Mouse (Mus musculus): Measurements from ENCODE around the gene Plekhj1.
A peak's percentile ranks its signal among the peaks of the same experiment; 100 is the strongest.
"Not testable (repeated sequence)": the region's sequence is repeated elsewhere in the genome, so short reads cannot be mapped to it uniquely, and the experiment has no call there.

The Plekhj1 gene

DNA sequence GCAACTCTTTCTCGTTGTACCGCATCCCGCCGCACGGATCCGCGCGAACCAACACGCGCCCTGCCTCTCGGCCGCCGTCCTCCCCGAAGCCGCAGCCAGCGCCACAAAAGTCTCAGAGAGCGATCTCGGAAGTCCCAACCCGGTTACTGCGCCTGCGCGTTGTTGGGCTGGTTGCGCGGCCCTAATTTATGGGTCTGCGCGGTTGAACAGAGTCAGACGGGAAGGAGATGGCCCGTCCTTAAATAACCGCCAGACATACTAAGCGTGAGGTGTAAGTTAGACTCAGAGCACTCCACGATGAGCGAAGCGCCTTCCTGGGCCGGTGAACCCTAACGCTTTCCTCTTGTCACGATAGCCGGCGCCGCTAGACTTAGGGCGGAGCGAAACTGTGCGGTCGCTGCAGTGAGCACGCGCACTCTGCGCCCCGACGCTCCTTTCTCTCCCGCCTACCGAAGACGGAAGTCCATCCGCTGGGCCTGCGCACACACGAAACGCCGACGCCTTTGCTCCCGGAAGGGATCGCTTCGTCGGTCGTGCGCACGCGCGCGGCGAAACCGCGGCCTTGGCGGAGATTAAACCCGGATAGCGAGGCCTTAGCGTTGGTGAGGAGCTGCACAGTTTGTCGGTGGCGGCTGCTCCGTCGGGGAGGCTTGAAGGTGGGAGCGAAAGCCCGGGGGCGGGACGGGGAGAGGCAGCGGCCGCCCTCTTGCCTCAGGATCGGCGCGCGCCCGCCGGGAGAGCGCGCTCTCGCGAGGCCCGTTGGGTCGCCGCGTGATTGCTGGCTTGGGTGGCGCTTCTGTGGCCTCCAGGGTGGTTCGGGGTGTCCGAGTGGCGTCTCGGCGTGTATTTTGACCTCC, at the start of gene Plekhj1, which contains the start of gene Sf3a2:
TSS of gene Plekhj1 (minus strand) at position 477 of the 857 bp plus-strand sequence.
TSS of gene Sf3a2 (plus strand) at position 49 of the 857 bp plus-strand sequence.
- peak; percentile 97 for DNase-seq

DNA sequence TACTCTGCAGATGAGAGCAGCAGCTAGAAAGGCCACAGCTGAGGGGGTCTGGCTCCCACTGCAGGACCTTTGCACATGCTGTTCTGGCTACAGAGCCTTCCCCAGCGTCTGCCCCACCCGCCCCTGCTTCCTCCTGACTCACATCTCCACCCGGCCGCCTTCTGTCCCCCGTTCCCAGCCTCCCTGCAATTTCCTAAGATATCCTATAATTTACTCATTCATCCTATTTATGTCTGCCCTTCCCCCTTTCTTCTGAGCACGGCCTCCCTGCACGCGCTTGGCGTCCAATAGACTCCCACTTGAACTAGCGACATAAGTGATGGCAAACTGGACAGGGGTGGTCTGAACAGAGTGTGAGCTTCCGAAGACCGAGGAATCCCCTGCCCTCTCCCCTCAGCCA, 47.3 kb upstream of the Plekhj1 start:
- no peak for DNase-seq

DNA sequence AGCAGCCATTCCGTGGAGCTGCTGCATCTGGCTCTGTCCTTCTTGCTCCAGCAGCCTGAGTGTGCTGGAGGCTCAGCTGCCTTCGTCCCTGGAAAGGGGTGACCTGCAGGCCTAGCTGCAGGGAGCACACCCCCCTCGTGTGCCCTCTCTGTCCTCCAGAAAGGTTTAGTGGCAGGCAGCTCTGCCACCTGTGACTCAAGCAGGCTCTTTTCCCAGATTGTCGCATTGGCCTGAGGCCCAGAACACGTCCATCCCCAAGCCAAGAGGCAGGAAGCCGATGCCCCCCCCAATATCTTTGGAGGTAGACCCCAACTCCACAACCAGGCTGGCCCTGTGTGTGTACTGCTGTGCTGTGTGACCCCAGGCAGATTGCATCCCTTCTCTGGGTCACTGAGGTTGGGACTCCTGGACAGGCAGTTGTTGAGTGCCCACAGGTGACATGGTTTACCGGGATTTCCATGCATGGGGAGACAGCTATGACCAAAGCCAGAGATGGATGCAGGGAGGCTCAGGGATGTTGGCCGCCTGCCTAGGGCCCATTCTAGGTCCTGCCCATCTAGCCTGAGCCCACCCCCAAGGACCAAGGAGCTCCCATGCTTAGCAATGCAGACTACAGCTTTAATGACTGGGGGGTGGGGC, 46.7 kb upstream of the Plekhj1 start:
- DNase-seq: no peak

DNA sequence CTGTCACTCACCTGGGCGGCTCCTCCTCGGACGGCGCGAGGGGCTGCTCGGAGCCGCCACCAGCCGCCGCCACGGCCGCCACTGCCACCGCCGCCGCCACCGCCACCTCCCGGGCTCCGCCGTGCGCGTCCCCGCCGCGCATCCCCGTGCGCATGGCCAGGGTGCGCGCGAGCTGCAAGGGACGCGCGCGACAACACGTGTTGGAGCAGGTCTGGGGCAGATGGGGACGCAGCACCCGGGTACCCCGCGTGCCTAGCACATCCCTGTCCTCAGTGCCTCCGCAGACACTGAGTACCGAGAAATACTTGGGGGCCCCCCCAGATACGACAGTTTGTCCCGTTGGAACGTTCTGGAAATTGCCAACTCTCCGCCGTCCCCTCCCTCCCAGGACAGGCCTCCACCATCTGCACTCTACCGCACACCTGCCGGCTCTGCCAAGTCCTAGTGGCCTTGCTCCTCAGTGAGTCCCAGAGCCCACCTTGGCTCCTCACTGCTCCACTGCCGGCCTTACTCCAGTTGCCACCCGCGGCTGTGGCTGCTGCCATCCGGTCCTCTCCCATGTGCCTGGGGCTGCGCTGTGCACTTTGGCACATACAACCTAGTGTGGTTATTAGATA, 45.6 kb upstream of the Plekhj1 start, which contains the start of gene Lingo3:
TSS of gene Lingo3 (minus strand) at position 109 of the 617 bp plus-strand sequence.
- DNase-seq: no peak

DNA sequence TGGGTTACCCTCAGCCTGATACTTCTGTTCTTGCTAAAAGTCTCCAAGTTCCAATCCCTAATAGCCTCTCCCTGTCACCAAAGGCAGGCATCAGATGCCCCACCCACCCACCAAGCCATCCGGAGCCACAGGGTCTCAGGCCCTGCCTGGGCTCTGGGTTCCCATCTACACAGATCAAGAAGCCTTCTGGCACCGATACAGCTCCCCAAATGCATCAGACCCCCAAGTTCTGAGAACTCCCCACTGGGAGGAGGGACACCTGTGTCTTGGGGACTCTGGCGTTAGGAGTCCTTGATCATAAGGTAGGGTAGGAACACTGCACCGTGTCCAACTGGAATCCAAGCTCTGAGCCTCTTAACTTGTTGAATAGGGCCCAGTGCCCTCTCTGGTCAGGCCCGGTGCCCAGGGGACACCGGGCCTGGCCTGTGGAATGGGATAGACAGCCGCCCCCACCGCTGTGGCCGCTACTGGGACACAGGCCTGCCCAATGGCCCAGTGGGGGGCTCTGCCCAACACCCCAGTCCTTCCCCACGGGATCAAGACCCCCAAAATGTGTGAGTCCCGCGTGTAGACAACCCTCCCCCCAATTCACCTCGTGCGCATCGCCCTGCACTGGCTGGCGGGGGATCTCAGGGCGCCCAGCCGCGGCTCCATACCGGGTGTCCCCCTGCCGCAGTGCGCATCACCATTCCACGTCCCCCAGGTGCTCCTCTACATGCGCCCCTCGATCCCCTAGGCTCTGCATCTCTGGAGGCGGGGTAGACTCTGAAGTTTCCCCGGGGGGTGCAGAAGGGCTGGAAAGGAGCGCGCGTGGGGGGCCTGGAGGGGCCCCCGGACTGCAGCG, 44.9 kb upstream of the Plekhj1 start:
- DNase-seq: no peak

DNA sequence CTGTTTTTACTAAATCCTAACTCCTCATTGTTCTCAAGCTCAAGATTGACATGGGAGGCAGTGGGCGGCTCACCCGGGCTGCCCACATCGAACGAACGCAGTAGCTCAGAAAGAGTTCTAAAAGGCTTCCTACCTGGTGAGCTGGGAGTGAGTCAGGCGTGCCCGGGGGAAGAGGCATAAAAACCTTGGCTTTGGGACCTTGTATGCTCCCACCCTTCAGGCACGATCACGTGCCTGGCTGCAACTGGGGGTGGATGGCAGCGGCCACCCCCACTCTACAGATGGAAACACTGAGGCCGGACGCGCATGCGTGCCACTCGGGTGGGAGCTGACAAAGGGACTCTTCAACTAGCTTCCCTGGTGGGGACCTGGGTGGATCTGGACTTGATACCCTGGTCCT, 43.9 kb upstream of the Plekhj1 start:
- no peak for DNase-seq

DNA sequence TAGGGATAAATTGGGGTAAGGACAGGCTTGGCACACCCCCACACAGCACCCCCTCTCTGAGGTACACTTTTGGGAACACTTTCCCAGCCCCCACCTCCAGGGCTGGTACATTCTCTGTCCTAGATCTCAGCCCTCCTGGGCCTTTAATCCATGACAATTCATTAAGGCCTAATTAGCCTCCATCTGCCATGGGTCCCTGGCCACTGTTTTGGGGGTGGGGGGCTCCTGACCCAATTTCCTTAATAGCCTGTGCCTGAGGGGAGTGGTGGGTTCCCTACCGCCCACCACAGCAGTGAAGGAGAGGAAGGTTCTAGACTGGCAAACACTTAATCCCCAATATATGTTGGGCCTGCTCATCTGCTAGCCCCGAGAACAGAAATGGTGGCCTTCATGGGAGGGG, 43.3 kb upstream of the Plekhj1 start:
- no peak for DNase-seq

DNA sequence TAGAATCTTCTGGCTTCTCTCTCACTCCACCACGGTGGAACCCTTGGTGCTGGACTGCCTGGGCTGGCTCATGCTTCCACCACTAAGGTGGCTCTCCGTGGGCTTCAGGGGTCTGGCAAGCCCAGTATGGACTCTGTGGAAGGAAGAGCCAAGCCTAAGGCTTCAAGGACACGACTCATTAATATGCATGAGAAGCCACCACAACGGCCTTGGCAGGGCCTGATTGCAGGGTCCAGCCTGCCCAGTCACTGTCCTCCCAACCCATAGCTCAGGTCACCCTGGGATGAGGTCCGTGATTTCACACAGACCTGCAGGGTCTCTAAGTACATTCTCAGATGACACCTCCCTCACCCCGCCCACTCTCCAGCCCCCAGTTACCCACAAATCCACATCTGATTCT, 41.4 kb upstream of the Plekhj1 start:
- no peak for DNase-seq

DNA sequence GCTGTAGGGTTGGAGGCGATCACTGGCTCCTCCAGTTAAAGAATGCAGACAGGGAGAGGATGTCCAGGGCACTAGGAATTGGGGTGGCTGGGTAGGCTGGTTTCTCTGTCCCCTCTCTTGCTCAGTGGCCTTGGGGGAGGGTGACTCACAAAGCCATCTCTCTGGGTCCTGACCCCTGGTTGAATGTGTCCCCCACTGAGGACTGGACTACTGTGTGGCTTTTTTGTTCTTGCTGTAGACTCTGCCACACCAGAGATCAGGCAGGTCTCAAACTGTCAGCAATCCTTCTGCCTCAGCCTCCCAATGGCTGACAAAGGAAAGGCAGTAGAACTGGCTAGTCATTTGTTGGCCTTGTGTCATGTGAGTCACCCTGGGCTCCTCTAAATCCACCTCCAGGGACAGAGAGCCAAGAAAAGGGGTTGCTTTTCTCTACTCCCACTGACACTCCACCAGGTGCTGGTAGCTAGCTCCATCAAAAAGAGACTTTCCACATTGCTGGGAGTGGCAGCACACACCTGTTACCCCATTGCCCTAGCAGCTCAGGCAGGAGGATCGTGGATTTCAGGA, 40.0 kb upstream of the Plekhj1 start:
- DNase-seq: no peak

DNA sequence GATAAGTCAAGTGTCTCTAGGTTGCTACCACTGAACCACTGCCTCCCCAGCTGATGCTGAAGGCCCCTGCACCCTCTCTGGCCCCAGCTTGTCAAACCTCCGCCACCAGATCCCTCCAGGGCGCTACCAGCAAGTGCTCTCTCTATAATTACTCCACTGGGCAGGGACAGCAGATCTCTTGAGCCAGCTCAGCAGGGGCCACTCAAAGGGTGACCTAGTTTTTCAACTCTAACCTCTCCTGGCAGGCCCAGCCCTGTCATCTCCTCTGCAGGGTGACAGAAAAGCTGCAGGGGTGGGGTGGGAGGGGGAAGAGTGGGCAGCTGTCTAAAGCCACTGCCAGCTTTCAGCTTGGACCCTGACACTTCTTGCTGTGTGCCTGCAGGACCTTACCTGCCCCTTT, 39.4 kb upstream of the Plekhj1 start:
- no peak for DNase-seq

DNA sequence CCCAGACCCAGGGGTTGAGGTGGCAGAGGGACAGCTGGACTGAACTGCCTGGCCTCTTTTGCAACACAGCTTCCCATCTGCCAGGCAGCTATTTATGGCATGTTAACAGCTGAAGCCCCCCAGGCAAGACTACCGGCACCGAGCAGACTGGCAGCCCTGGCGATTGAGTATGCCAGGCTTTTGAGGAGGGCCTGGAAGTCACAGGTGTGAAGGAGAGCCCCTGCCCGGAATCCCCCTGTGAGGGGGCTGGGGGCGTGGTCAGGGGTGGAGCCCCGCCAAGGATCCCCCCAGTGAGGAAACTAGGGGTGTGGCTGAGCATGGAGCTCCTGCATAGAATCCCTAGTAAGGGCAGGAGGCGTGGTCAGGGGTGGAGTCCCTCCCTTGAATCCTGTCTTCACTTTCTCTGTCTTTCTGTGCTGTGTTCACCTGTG, 38.5 kb upstream of the Plekhj1 start:
- no peak for DNase-seq

DNA sequence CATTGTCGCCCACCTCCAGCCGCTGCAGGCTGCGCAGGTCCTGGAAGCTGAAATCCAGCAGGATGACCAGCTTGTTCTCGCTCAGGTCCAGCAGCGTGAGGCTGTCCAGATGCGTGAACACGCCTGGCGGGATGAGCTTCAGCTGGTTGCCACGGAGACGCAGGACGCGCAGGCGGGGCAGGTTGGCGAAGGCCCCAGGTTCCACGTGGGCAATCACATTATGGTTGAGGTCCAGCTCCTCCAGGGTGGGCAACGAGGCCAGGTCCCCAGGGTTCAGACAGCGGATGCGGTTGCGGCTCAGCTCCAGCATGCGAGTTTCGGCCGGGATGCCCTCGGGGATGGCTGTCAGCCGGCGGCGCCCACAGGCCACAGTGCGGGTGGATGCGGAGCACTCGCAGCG, 37.2 kb upstream of the Plekhj1 start:
- DNase-seq: no peak

DNA sequence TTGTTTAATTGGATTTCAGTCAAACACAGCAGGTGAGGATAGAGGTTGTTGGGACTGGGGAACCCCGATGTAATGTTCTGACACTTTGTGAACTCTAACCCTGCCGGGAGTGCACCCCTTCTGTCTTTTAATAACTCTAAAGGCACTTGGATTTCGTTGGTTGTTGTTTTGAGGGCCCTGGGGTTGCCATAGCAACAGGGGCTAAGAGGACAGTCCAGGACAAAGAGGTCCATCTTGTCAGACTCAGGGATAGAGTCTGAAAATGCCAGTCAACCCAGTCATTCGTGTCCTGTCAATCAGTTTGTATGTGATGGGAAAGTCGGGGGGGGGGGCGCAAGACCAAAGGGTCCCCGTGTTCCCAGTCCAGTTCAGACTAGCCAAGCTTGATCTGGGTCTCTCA, 34.4 kb upstream of the Plekhj1 start:
- DNase-seq: no peak

DNA sequence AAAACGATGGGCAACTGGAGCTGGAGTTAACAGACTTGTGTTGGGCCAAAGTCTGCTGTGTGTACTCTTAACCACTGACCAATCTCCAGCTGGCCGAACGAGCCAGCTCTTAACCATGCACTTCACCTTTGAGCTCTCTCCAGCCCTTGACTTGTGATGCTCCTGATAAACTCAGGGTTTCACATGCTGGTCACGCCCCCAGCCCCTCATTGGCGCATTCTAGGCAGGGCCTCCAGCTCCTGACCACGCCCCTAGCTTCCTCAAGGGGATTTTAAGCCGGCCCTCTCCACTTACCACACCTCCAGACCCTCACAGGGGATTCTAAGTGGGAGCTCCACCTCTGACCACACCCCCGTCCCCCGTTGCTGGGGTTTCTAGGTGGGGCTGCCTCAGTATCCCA, 32.7 kb upstream of the Plekhj1 start:
- peak; percentile 91 for DNase-seq

DNA sequence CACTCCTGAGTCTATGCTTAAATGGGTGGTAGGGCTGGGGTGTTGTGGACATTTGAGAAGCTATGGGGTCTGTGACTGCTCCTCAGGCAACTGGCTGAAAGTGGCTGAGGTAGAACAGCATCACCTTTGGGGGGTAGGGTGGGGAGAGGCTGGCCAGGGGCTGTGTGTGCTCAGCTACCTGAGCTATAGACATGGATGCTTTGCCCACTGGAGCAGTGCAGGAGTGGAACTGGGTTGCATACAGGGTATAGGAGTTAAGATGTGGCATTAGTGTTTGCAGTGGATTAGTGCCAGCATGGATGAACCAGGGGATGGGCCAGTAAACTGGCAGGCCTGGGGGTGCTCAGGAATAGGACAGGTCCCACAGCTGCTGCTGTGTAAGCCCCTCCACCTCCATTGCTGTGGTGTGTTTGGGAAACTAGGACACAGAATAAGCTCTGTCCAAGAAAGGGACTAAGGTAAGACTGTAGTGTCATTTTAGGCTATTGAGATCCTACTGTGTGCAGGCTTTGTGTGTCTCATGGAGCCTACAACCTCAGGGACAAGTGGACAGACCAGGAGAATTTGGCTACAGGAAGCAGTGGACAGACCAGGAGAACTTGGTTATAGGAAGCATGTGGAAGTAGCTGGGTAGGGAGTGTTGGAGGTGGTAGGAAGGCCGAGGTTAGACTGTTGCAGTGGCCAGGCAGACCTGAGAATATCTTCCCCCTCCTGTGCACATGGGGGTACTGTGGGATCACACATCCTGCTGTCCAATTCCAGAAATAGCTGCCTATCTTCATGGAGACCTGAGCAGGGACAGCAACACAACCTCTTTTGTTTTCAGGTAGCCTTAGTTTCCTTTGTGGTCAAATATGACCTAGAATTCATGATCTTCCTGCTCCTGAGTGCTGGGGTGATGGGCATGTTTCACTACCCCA, 31.2 kb upstream of the Plekhj1 start:
- no peak for DNase-seq

DNA sequence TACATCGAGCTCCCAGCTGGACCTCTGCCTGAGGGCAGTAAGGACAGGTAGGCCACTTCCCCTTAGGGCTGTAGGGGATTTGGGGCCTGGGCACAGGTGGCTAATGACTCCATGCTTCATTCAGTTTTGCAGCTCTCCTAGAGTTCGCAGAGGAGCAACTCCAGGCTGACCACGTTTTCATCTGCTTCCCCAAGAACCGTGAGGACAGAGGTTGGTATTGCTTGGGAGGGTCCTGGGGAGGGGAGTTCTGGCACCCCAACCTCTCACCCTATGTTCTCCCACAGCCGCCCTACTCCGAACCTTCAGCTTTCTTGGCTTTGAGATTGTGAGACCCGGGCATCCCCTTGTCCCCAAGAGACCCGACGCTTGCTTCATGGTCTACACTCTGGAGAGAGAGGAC, 30.2 kb upstream of the Plekhj1 start:
- DNase-seq: not testable (repeated sequence)

DNA sequence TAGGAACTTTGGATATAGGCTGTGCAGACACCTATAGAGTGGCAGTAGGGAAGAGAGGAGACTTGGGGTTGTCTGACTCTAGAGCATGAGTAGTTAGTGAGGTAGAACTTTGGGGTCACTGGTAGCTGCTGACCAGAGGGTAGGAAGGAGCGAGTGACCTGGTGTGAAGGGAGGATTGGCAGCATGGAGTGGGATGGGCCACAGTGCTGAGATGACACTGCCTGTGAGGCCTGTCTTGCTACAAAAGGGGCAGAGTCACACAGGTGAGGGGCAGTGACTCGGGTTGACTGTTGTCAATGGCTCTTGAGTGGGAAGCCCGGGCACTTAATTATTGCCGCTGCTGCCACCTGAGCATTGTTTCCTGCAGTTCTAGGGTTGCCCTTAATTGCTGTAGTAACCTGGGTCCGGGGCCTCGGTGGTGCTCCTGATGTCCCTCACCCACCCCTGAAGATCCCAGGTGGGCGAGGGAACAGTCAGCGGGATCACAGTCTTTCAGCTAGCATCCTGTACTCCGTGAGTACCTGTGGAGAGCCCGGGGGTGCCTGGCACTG, 29.5 kb upstream of the Plekhj1 start:
- no peak for DNase-seq

DNA sequence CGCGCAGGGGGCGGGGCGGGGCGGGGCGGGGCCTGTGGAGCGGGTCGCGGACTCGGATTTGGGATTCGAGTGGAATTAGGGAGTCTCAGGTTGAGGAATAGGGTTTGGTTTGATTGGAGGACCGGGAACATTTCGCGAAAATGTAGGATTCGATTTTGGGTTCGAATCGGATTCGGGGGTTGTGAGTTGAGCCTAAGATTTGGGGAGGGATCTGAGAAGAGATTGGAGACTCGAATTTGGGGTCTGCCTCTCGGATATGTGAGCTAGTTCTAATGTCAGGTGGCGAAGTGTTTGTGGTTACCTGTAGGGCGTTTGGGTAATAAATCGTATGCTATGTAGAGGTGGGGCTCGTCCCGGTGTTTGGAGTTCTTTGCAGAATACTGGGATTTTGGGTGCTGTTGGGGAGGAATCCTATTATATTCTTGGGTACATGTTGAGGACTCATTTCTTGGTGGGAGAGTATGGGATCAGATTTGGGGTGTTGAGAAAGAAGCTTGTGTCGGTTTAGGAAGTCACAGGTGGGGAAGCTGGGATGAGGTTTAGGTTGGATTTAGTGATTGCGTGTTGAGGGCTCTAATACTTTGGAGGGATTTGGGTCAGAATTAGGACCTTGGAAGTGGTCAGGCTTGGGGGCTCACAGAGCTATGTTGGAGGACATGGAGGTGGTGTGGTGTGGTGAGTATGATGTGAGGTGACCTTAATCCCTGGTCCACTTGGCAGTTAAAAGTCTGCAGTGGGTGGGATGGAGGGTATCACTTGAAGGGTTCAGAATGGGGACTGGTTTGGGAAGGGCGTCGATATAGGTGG, 28.8 kb upstream of the Plekhj1 start:
- DNase-seq: no peak

DNA sequence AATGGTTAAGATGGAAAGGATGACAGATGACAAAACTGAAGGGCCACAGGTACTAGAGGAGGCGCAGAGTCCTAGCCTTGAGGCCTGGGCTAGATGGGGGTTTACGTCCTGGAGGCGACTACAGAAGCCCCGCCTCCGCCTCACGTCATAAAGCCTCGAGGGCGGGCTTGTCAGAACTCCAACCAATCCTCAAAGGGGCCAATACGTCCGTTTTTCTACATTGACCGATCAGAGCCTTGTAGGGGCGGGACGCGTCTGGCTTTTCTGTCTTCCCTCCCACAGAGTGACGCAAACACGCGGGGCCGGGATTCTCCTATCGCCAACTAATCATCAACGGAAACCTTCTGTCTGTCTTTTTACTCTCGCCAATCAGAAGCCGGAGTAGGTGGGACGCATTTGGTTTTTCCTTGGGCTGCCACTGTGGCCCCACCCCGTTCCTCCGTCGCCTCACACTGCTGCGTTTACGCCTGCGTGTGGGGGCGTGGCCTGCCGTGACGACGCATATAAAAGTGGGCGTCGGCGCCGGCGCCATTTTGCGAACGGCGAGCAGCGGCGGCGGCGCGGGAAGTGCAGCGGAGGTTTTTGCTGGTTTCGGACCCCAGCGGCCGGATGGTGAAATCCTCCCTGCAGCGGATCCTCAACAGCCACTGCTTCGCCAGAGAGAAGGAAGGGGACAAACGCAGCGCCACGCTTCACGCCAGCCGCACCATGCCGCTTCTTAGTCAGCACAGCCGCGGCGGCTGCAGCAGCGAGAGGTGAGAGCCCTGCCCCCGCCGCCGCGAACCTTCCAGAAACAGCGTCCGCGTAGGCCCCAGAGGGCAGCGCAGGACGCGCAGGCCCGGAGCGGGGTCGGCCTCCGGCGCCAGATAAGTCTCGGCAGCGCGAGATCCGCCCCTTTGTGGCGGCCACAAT, 28.0 kb upstream of the Plekhj1 start, which contains the start of gene Oaz1:
TSS of gene Oaz1 (plus strand) at position 506 of the 912 bp plus-strand sequence.
- peak; percentile 99 for DNase-seq
